Mouse (Mus musculus) mature B cell (primary cell): Measurements from ENCODE around the gene Olfr294.

Experiments used
- in situ Hi-C: fragments of 300-500 bp; cut with MboI; formaldehyde crosslinking; loops from 2 replicates; pipeline ENCODE4 v1.14.3; 2019

Gene Olfr294

DNA sequence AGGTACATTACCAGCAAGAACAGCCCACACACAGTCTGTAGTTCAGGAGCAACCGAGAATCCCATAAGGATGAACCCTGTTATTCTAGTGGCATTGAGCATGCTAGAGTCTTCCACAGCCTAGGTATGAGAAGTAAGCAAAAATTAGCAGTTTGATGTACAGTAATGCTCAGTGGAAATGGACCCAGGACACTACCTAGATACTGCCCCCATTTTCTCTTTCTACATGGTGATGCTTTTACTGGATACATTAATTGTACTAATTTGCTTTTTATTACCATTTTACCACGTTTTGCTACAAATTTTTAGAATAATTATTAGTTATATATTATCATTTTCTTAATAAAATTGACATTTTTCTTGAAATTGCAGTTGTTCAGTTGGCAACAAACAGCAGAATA is at the start of gene Olfr294:
Gene Olfr294, minus strand, starts transcription at position 101 of the 400 bp plus-strand sequence.
- in situ Hi-C loops: no loop called here

DNA sequence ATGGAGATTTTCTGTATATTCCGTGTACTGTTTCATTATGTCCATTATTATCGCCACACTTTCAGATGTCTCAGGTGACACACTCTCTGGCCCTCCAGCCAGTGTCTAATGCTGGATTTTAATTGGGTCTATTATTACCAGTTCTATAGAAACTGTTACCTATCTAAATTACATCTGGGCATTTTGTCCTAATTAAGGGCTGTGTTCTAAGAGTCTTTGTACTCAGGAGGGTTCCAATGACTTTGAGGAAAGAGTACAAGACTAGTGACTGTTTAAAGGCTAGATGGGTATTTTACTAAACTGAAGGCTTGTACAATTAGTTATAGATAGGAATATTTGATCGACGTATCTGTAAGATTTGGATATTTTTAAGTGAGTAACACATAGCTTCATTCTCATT is 32.3 kb upstream of the Olfr294 start, which contains the start of gene Olfr293:
Gene Olfr293, plus strand, starts transcription at position 301 of the 400 bp plus-strand sequence.
- in situ Hi-C loops: no loop called here

DNA sequence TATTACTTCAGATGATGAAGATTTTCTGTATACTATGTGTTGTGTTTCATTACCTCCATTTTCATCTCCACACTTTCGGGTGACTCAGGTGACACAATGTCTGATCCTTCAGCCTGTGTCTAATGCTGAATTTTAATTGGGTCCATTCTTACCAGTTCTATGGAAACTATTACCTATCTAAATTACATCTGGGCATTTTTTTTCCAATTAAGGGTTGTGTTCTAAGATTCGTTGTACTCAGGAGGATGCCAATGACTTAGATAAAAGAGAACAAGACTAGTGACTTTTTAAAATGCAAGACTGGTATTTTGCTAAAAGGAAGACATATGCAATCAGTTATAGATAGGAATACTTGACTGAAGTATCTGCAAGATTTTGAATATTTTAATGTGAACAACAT is 32.9 kb downstream of the Olfr294 start, which contains the start of gene Olfr295:
Gene Olfr295, plus strand, starts transcription at position 301 of the 400 bp plus-strand sequence.
- in situ Hi-C loops: no loop called here
